Mouse (Mus musculus) kidney, postnatal 25 days (tissue): Measurements from ENCODE around the gene Spata20.
A peak's percentile ranks its signal among the peaks of the same experiment; 100 is the strongest.

Experiments
- DNase-seq, 2 experiments: peaks; one replicate each; pipeline ENCODE4 v3.0.0; 2021; ENCODE audit warnings: mixed read lengths in 2 of 2

Gene Spata20

GRCm38 (mm10) chr11:94449886-94450285, 36.1 kb downstream of the Spata20 start:
- no peak for DNase-seq

GRCm38 (mm10) chr11:94449239-94449638, 36.7 kb downstream of the Spata20 start:
- DNase-seq = no peak

DNA sequence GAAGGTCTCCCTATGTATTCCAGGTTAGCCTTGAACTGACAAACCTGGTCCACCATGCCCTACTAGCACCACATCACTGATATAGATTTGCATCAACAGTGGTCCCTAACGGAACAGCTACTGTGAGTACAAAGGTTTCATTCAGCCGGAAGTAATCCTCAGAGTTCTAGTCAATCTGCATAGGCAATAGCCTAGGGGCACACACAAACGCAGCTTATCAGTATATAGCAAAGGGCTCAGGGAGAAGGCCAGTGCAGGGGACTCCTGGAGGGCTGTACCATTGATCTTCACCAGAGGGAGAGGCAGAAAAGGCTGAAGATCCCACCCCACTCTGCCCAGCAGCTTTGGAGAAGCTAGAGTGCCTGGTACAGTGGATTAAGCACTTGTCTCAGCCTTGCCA, 39.0 kb downstream of the Spata20 start:
- DNase-seq = no peak

DNA sequence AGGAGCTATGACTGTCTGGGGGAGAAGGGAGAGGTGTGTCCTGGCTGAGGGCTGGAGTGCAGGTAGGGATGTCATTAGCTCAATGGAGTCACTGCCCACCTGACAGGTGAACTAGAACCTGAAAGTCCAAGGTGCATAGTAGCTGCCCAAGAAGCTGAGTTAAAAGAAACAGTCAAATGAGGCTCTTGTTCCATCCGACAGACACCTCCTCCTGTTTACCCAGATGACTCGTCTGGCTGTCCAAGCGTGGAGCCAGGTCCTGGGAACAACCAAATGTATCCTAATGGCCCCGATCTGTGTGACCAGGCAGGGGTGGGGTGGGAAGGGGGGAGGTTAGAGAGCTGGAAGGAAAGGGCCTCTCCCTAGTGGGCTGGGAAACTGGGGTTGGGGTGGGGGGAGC, 40.7 kb downstream of the Spata20 start:
- peak; percentile 30 to 80 for DNase-seq

- DNase-seq = peak in 1 of 2 experiments; percentile 57
Measured at GRCm38 (mm10) chr11:94444829-94445228, 41.1 kb downstream of the Spata20 start.

DNA sequence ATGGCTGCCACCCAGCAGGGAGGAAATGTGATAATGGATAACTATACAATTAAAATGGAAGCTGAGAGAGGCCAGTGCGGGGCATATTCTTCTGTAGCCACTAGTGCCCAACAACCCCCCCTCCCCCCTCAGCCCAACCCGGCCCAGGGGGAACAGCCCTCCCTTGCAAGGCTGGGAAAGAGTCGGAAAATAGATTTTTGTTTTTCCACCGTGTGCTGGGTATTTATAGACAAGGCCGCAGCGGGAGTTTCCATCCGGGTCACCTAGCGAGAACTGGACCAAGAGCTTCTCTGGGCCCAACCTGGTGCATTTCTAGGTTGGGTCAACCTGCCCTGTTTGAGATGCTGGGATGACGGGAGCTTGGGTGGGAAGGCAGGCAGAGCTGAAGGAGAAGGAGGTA, 44.2 kb downstream of the Spata20 start:
- DNase-seq = no peak

GRCm38 (mm10) chr11:94441122-94441521, 44.9 kb downstream of the Spata20 start:
- no peak for DNase-seq

DNA sequence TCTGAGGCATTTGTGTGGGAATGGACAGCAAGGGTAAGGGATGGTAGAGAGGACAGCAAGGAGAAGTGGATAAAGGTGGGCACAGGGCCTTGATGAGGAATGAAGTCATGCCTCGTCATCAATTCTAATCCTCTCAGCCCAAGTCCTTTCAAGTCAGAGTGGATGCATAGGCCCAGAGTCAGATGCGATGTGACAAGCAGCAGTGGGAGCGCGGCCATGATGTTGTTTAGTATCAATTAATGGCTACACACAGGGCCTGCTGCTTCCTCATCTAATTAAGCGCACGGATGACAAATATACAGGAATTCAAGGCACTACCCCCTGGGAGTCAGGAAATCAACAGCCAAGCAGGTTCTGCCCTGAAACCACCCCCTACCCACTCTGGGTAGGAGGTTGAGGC, 45.6 kb downstream of the Spata20 start:
- no peak for DNase-seq

DNA sequence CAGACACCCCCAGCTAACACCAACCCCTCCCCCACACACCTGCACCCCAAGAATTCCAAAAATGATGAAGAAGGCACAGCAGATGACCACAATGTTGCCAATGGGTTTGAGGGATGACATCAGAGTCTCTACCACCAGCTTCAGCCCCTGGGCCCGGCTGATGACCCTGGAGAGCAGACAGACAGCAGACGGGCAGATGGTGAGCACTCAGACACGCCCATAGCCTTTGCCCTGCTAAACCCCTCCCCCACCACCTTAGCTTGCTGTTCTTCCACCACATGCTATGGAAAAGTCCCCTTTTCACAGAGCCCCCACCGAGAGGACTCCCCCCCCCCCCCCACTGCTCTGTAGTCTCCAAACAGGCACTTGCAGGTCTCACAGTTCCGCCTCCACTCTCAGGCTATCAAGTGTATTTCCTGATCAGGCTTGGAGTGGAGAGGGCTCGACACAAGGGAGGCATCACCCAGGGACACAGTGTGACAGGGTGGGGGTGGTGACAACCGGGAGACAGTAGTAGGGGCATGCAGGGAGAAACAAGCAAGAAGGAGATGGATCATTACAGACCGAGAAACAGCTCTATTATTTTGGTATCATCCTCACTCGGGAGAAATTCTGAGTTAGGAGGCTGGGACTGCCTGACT, 56.8 kb downstream of the Spata20 start:
- DNase-seq = peak; percentile 30 to 67
